Mouse (Mus musculus): ENCODE measurements around the gene Gramd1c.

- TF ChIP-seq CTCF (IDR thresholded peaks at IDR 0.05; ENCODE audit: insufficient read depth, low read length) (no peak), POLR2A (IDR thresholded peaks at IDR 0.05; ENCODE audit: borderline replicate concordance, extremely low read depth, low read depth, low read length) (no peak)
These were observed 83.6 kb downstream of the Gramd1c start, which contains the start of gene Zdhhc23 for GRCm38 (mm10) chr16:43979328-43980109.

Data from lung, adult 2 months (tissue).